Mouse (Mus musculus): ENCODE data around the gene Bco1. TPM values are rescaled to one million over a fixed set of nuclear protein-coding genes. Genes with fewer than 3 reads are reported as not detected.

The Bco1 gene
- polyA plus RNA-seq, 1 experiment from 2014 or later = 0.38 TPM

DNA sequence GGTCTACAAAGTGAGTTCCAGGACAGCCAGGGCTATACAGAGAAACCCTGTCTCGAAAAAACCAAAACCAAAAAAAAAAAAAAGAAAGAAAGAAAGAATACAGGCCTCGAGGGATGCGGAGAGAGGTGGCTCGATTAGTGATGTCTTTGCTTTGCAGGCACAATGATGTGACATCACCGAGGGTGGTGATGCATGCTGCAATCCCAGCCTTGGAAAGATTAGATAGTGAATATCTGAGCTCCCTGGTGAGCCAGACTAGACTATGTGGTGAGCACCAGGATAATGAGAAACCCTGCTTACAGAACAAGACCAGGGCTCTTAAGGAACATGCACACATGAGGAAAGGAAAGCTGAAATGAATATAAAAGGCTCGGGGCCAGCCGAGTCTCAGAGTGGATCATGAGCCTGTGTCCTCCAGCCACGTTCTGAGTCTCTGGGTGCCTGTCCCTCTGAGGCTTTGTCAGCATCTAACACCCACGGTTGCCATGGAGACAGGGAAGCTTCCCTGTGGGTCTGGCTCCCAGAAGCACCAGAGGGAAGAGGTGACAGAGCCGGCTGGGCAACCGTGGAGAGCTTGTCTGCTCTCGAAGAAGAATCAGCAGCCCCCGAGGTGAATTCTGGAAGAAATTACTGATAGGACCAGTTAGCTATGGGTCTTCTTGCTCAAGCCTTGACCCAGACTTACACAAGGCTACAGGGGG is 34.3 kb upstream of the Bco1 start:
- no peak for ATAC-seq (ENCODE audit: low FRiP score, low TSS enrichment)
- Histone ChIP-seq H3K4me3 (ENCODE audit: low read length) (no peak overlapping the region), H3K36me3 (ENCODE audit: control insufficient read depth, insufficient read depth, low read length) (no peaks in the 10 kb centered on the region), H3K4me1 (ENCODE audit: control insufficient read depth, insufficient read depth, low read length) (no peaks in the 10 kb centered on the region), H3K4me2 (replicated peaks; ENCODE audit: low read depth, low read length) (no peak overlapping the region), H3K9me3 (ENCODE audit: control insufficient read depth, low read length) (0 out of 2 replicates have a peak, but pooled peaks cover 4% of the 10 kb centered on the region), H3K27ac (ENCODE audit: low read depth, low read length) (no peak overlapping the region), H3K27me3 (ENCODE audit: control insufficient read depth, insufficient read depth, low read length) (no peaks in the 10 kb centered on the region), H3K9ac (ENCODE audit: low read depth, low read length) (no peak overlapping the region)
- WGBS = 62% methylated on average over 13 of the region's 13 CpGs

DNA sequence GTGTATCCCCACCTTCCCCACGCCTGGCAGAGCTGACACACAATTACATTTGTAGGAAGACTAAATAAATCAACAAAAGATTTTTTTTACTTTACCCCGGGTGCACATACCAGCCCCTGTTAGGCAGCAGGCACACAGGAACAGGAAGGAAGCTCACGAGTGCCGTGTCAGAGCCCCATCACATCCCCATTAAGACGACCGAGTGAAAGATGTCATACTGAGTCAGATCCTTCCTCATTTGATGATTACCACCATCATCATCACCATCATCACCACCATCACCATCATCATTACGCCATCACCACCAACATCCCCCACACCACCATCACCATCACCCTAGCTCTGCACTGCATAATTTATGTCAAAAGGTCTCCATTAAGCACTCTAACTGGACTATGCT is 28.7 kb upstream of the Bco1 start:
- H3K4me2 ChIP-seq (replicated peaks; ENCODE audit: low read depth, low read length) = no peak overlapping the region
- H3K36me3 ChIP-seq (ENCODE audit: control insufficient read depth, insufficient read depth, low read length) = no peaks in the 10 kb centered on the region
- H3K4me3 ChIP-seq (ENCODE audit: low read length) = no peak overlapping the region
- no peaks in the 10 kb centered on the region for H3K4me1 ChIP-seq (ENCODE audit: control insufficient read depth, insufficient read depth, low read length)
- no peak overlapping the region for H3K27ac ChIP-seq (ENCODE audit: low read depth, low read length)
- no peak for ATAC-seq (ENCODE audit: low FRiP score, low TSS enrichment)
- H3K9me3 ChIP-seq (ENCODE audit: control insufficient read depth, low read length) = 0 out of 2 replicates have a peak, but pooled peaks cover 4% of the 10 kb centered on the region
- no peak overlapping the region for H3K9ac ChIP-seq (ENCODE audit: low read depth, low read length)
- no peaks in the 10 kb centered on the region for H3K27me3 ChIP-seq (ENCODE audit: control insufficient read depth, insufficient read depth, low read length)
- WGBS = 87% methylated on average over 7 of the region's 7 CpGs

DNA sequence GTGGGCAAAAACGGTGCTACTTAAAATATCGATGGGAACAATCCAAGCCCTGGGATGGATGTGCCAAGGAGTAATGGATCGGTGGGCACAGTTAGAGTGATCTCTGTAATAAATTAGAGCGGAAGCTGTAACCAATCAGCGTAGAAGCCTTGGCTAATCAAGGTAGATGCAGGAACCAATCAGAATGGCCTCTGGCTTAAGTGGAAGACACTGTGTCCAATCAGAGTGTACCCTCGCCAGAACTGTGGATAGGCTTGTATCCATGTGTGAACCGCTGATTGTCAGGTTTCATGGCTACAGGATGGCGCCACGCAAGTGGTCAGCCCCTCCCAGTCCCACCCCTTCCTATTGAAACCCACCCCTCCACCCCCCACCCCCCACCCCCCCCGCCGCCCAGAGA is 28.3 kb upstream of the Bco1 start:
- Histone ChIP-seq H3K4me2 (replicated peaks; ENCODE audit: low read depth, low read length) (no peak overlapping the region), H3K9me3 (ENCODE audit: control insufficient read depth, low read length) (0 out of 2 replicates have a peak, but pooled peaks cover 1% of the 10 kb centered on the region), H3K27me3 (ENCODE audit: control insufficient read depth, insufficient read depth, low read length) (no peaks in the 10 kb centered on the region), H3K9ac (ENCODE audit: low read depth, low read length) (no peak overlapping the region), H3K4me1 (ENCODE audit: control insufficient read depth, insufficient read depth, low read length) (no peaks in the 10 kb centered on the region), H3K36me3 (ENCODE audit: control insufficient read depth, insufficient read depth, low read length) (no peaks in the 10 kb centered on the region), H3K27ac (ENCODE audit: low read depth, low read length) (no peak overlapping the region), H3K4me3 (ENCODE audit: low read length) (no peak overlapping the region)
- ATAC-seq (ENCODE audit: low FRiP score, low TSS enrichment) = no peak
- WGBS = 85% methylated on average over 11 of the region's 11 CpGs

DNA sequence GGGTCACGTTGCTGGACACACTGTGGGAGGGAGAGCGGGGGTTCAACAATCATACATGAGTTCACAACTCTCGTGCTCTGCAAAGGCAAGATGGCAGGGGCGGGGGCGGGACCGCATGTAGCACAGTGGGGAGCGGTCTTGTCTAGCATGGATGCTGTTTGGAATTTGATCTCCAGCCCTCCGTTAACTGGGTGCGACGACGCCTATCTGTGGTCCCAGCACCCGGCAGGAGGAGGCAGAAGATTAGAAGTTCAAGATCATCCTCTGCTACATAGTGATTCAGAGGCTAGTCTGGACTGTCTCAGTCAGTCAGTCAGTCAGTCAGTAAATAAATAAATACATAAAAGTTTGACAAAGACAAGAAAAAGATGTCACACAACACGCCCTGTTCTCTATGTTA is 27.4 kb upstream of the Bco1 start:
- no peaks in the 10 kb centered on the region for H3K4me1 ChIP-seq (ENCODE audit: control insufficient read depth, insufficient read depth, low read length)
- H3K9me3 ChIP-seq (ENCODE audit: control insufficient read depth, low read length) = no peaks in the 10 kb centered on the region
- no peak overlapping the region for H3K4me3 ChIP-seq (ENCODE audit: low read length)
- no peak overlapping the region for H3K9ac ChIP-seq (ENCODE audit: low read depth, low read length)
- no peaks in the 10 kb centered on the region for H3K36me3 ChIP-seq (ENCODE audit: control insufficient read depth, insufficient read depth, low read length)
- no peaks in the 10 kb centered on the region for H3K27me3 ChIP-seq (ENCODE audit: control insufficient read depth, insufficient read depth, low read length)
- no peak for ATAC-seq (ENCODE audit: low FRiP score, low TSS enrichment)
- 75% methylated on average over 13 of the region's 13 CpGs for WGBS
- H3K27ac ChIP-seq (ENCODE audit: low read depth, low read length) = no peak overlapping the region
- no peak overlapping the region for H3K4me2 ChIP-seq (replicated peaks; ENCODE audit: low read depth, low read length)

DNA sequence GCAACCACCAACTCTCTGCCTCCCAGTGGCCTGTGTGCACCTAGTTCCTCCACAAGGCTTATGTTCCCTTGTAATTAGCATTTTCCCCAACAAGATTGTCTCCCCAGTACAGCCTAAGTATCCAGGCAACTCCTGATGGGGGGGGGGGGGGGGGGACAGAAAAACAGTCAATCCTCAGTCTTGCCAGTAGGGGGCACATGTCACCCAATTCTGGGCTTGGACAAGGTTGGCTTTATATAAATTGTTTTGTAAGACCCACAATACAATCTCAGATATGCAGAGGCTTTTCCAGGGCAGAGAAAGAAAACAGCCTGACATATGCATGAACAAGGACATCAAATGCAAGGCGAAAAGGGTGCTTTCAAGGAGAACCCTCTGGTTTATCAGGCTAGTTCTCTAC is 25.9 kb upstream of the Bco1 start:
- Histone ChIP-seq H3K9me3 (ENCODE audit: control insufficient read depth, low read length) (no peaks in the 10 kb centered on the region), H3K4me1 (ENCODE audit: control insufficient read depth, insufficient read depth, low read length) (no peaks in the 10 kb centered on the region), H3K4me2 (replicated peaks; ENCODE audit: low read depth, low read length) (no peak overlapping the region), H3K27ac (ENCODE audit: low read depth, low read length) (no peak overlapping the region), H3K4me3 (ENCODE audit: low read length) (no peak overlapping the region), H3K36me3 (ENCODE audit: control insufficient read depth, insufficient read depth, low read length) (no peaks in the 10 kb centered on the region), H3K9ac (ENCODE audit: low read depth, low read length) (no peak overlapping the region), H3K27me3 (ENCODE audit: control insufficient read depth, insufficient read depth, low read length) (no peaks in the 10 kb centered on the region)
- 86% methylated on average over 1 of the region's 1 CpGs for WGBS
- no peak for ATAC-seq (ENCODE audit: low FRiP score, low TSS enrichment)

DNA sequence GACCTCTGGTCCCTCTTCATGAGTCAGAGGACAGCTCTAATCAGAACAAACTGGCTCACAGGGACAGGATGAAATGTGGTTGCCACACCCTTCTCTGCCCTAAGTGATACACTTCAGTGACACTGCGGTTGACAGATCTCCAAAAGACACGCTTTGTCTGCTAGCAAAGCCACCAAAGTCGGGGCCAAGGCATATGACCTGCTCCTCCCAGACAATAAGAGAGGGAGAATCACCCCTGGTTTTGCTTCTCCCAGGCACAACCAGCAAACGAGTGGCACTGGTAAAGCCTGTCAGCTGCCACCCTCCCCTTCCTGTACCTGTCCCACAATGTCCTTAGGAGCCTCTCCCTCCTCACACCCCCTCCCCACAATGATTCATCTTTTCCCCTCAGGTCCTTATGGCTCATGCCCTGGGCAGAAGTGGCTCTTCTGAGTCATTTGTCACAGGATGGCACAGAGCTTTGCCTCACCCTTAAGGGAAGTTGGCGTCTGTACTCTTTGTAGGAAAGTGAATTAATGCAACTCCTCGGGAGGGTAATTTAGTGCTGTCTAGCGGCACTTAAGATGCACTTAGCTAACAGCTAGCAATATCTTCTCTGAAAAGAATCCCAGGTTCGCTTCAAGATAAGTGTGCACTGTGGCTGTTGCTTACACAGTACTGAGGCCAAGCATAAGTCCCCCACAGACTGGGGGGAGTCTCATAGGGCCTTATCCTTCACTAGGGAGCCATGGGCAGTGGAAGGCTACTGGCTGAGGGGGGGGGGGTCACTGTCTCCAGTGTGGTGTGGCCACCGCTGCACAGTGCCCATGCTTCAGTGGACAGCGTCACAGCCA is 21.1 kb upstream of the Bco1 start:
- 58% methylated on average over 10 of the region's 10 CpGs for WGBS
- no peak for ATAC-seq (ENCODE audit: low FRiP score, low TSS enrichment)

DNA sequence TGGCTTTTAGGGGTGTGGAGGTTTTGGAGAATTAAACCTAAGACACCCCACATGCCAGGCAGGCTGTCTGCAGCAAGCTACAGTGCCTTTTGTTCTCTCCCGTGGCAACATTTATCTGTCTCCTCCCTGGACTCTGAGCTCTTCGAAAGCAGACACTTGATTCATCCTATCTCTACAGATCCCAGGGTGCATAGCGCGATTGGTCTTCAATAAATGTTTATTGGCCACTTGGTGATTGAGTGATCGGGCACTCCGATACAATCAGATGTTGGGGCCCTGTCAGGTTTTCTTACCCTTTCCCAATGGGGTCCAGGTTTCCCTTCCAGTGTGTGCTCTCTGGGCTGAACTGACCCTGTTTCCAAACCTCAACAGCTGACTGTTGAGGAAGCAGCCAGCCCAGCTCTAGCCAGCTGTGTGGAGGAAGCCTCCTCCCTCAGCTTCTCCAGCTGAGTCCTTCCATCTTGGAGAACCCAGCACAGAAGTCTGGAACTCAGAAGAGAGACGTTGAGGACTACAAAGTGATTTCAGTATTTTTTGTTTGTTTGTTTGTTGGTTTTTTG is 17.2 kb upstream of the Bco1 start:
- H3K9ac ChIP-seq (ENCODE audit: low read depth, low read length) = no peak overlapping the region
- H3K27ac ChIP-seq (ENCODE audit: low read depth, low read length) = no peak overlapping the region
- H3K36me3 ChIP-seq (ENCODE audit: control insufficient read depth, insufficient read depth, low read length) = no peaks in the 10 kb centered on the region
- H3K9me3 ChIP-seq (ENCODE audit: control insufficient read depth, low read length) = no peaks in the 10 kb centered on the region
- 86% methylated on average over 7 of the region's 7 CpGs for WGBS
- H3K4me3 ChIP-seq (ENCODE audit: low read length) = no peak overlapping the region
- H3K4me2 ChIP-seq (replicated peaks; ENCODE audit: low read depth, low read length) = no peak overlapping the region
- no peaks in the 10 kb centered on the region for H3K4me1 ChIP-seq (ENCODE audit: control insufficient read depth, insufficient read depth, low read length)
- no peak for ATAC-seq (ENCODE audit: low FRiP score, low TSS enrichment)
- no peaks in the 10 kb centered on the region for H3K27me3 ChIP-seq (ENCODE audit: control insufficient read depth, insufficient read depth, low read length)

More for the DNA sequence above, 21.1 kb upstream of the Bco1 start:
- no peaks in the 10 kb centered on the region for H3K4me1 ChIP-seq (ENCODE audit: control insufficient read depth, insufficient read depth, low read length)
- no peak overlapping the region for H3K27ac ChIP-seq (ENCODE audit: low read depth, low read length)
- no peak overlapping the region for H3K4me2 ChIP-seq (replicated peaks; ENCODE audit: low read depth, low read length)
- H3K4me3 ChIP-seq (ENCODE audit: low read length) = no peak overlapping the region
- H3K9me3 ChIP-seq (ENCODE audit: control insufficient read depth, low read length) = no peaks in the 10 kb centered on the region
- no peaks in the 10 kb centered on the region for H3K27me3 ChIP-seq (ENCODE audit: control insufficient read depth, insufficient read depth, low read length)
- H3K36me3 ChIP-seq (ENCODE audit: control insufficient read depth, insufficient read depth, low read length) = no peaks in the 10 kb centered on the region
- H3K9ac ChIP-seq (ENCODE audit: low read depth, low read length) = no peak overlapping the region

DNA sequence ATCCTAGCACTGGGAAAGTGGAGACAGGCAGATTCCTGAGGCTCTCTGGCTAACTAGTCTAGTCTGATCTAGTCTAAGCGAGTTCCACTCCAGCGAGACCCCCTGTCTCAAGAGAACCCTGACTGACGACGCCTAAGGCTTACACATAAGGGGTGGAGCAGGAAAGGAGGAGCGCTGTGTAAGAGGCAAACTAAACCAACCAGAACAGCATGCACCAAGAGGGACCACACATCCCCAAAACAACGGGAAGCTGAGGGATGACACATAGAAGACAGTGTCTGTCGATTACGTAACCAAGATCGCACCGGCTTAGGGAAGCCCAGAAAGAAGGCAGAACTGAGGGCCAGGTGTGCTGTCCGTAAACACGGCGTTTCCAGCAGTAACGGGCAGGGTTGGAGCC is 16.0 kb upstream of the Bco1 start:
- H3K36me3 ChIP-seq (ENCODE audit: control insufficient read depth, insufficient read depth, low read length) = no peaks in the 10 kb centered on the region
- no peak for ATAC-seq (ENCODE audit: low FRiP score, low TSS enrichment)
- WGBS = 86% methylated on average over 14 of the region's 14 CpGs

DNA sequence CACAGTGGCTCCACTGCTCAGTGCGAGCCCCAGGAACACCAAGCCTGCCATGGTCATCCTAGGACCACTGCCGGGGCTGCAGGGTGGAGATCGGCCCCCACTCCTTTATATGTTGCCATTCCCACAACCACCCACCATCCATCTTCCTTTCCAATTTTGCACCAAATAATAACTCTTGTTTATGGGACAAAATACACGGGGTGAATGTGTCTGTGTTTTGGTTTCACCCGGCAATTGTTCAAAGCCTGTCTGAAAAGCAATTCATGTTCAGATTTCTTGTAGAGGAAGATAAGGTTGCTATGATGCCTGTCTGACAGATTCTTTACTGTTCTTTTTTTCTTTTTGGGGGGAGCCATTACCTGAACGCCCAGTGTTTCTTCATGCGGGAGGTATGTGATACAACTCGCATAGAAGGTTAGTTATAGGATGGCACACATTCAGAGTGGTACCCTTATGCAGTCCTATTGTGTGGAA is 13.2 kb upstream of the Bco1 start, which contains the start of gene Pkd1l2:
Gene Pkd1l2, minus strand, starts transcription at position 51 of the 474 bp plus-strand sequence.
- Histone ChIP-seq H3K4me2 (replicated peaks; ENCODE audit: low read depth, low read length) (no peak within 1 kb of the TSS), H3K9me3 (ENCODE audit: control insufficient read depth, low read length) (no peaks in the 10 kb centered on the region), H3K27ac (ENCODE audit: low read depth, low read length) (no peak within 1 kb of the TSS), H3K27me3 (ENCODE audit: control insufficient read depth, insufficient read depth, low read length) (no peaks in the 10 kb centered on the region; the same call in 1 of the 2 replicates), H3K4me3 (ENCODE audit: low read length) (no peak within 1 kb of the TSS), H3K9ac (ENCODE audit: low read depth, low read length) (no peak within 1 kb of the TSS), H3K4me1 (ENCODE audit: control insufficient read depth, insufficient read depth, low read length) (no peaks in the 10 kb centered on the region), H3K36me3 (ENCODE audit: control insufficient read depth, insufficient read depth, low read length) (no peaks in the 10 kb centered on the region)
- ATAC-seq (ENCODE audit: low FRiP score, low TSS enrichment) = no peak
- WGBS = 75% methylated on average over 8 of the region's 8 CpGs

More for the DNA sequence above, 16.0 kb upstream of the Bco1 start:
- H3K27me3 ChIP-seq (ENCODE audit: control insufficient read depth, insufficient read depth, low read length) = no peaks in the 10 kb centered on the region
- H3K4me2 ChIP-seq (replicated peaks; ENCODE audit: low read depth, low read length) = no peak overlapping the region
- no peaks in the 10 kb centered on the region for H3K9me3 ChIP-seq (ENCODE audit: control insufficient read depth, low read length)
- H3K4me1 ChIP-seq (ENCODE audit: control insufficient read depth, insufficient read depth, low read length) = no peaks in the 10 kb centered on the region
- no peak overlapping the region for H3K27ac ChIP-seq (ENCODE audit: low read depth, low read length)
- no peak overlapping the region for H3K4me3 ChIP-seq (ENCODE audit: low read length)
- no peak overlapping the region for H3K9ac ChIP-seq (ENCODE audit: low read depth, low read length)
